Mouse (Mus musculus): ENCODE results near the gene Aknad1.

Gene Aknad1

GRCm38 (mm10) chr3:108751691-108752090 is 12.2 kb downstream of the Aknad1 start:
- no peak for DNase-seq

GRCm38 (mm10) chr3:108754541-108754940 is 15.1 kb downstream of the Aknad1 start:
- no peak for DNase-seq

- no peak for DNase-seq
Observed at GRCm38 (mm10) chr3:108755542-108755941, 16.1 kb downstream of the Aknad1 start.

GRCm38 (mm10) chr3:108756131-108756530 is 16.7 kb downstream of the Aknad1 start:
- no peak for DNase-seq

- no peak for DNase-seq
Observed at GRCm38 (mm10) chr3:108757570-108757969, 18.1 kb downstream of the Aknad1 start.

GRCm38 (mm10) chr3:108759566-108760420 is 20.3 kb downstream of the Aknad1 start:
- no peak for DNase-seq

GRCm38 (mm10) chr3:108762597-108763111 is 23.2 kb downstream of the Aknad1 start:
- no peak for DNase-seq

- DNase-seq: no peak
Observed at GRCm38 (mm10) chr3:108763691-108764090, 24.2 kb downstream of the Aknad1 start.

- DNase-seq: peak; percentile 64
Observed at GRCm38 (mm10) chr3:108764976-108765375, 25.5 kb downstream of the Aknad1 start.

- DNase-seq: no peak
Observed at GRCm38 (mm10) chr3:108765476-108765875, 26.0 kb downstream of the Aknad1 start.

- DNase-seq: no peak
Observed at GRCm38 (mm10) chr3:108766943-108767342, 27.5 kb downstream of the Aknad1 start.

- DNase-seq: no peak
Observed at GRCm38 (mm10) chr3:108767416-108767815, 28.0 kb downstream of the Aknad1 start.

GRCm38 (mm10) chr3:108769547-108769946 is 30.1 kb downstream of the Aknad1 start:
- no peak for DNase-seq

GRCm38 (mm10) chr3:108770725-108771368 is 31.4 kb downstream of the Aknad1 start:
- peak; percentile 75 for DNase-seq

GRCm38 (mm10) chr3:108772211-108772610 is 32.8 kb downstream of the Aknad1 start:
- DNase-seq: no peak

- no peak for DNase-seq
Observed at GRCm38 (mm10) chr3:108772811-108773210, 33.4 kb downstream of the Aknad1 start.

GRCm38 (mm10) chr3:108778761-108779540 is 39.5 kb downstream of the Aknad1 start:
- no peak for DNase-seq

- no peak for DNase-seq
Observed at GRCm38 (mm10) chr3:108781238-108781883, 41.9 kb downstream of the Aknad1 start.

GRCm38 (mm10) chr3:108781884-108782270 is 42.4 kb downstream of the Aknad1 start:
- peak; percentile 58 for DNase-seq

- no peak for DNase-seq
Observed at GRCm38 (mm10) chr3:108782364-108782895, 43.0 kb downstream of the Aknad1 start.

GRCm38 (mm10) chr3:108786520-108786919 is 47.1 kb downstream of the Aknad1 start:
- DNase-seq: no peak

- no peak for DNase-seq
Observed at GRCm38 (mm10) chr3:108787754-108788454, 48.4 kb downstream of the Aknad1 start.

Measured in kidney, postnatal 10 days (tissue).